Mouse (Mus musculus) urinary bladder, adult 2 months (tissue): ENCODE measurements at regions not wholly inside any gene's neighbourhood (a gene's known extent, or its start where the extent isn't known, plus 50 kb on each side); places are given as distances from the start of the nearest gene placed in this dataset.
"Not testable (repeated sequence)": the region's sequence is repeated elsewhere in the genome, so short reads cannot be mapped to it uniquely, and the experiment has no call there.

Experiments used
- DNase-seq: peaks from one replicate; pipeline ENCODE4 v3.0.0; 2022; ENCODE audit warnings: low spot score

DNA sequence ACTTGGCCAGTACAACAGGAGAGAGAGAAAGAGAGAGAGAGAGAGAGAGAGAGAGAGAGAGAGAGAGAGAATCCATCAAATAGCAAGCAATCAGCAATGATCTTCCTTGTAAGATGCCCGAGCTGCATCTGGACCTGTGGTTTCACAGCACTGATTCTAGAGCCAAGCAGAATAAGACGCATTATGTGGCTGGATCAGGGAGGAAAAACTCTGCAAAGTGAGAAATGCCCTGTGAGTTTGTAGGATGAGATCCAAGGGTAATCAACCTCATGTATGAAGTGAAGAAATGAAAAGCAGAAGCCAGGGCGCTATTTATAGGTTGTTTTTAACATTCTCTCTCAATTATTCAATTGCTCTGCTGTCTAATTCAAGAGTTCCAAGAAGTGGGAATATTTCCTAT lies 339.3 kb upstream of the Maf start:
- no peak for DNase-seq

DNA sequence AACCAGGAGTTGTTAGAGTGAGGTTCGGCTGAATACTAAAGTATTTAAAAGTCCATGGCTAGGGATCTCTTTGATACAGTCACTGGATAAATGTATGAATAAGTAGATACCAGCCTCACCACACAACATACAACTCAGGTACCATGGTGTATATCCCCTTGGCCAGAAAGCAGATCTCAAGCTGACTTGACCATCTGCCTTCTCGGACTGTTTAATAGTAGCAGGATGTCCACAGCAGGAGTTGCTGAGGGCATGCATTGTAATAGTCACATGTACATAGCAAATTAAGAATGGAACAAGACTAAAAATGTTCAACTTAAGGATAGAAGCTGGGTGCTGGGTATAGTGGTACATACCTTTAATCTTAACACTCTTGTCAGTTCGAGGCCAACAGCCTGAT lies 337.9 kb upstream of the Maf start:
- DNase-seq: no peak

DNA sequence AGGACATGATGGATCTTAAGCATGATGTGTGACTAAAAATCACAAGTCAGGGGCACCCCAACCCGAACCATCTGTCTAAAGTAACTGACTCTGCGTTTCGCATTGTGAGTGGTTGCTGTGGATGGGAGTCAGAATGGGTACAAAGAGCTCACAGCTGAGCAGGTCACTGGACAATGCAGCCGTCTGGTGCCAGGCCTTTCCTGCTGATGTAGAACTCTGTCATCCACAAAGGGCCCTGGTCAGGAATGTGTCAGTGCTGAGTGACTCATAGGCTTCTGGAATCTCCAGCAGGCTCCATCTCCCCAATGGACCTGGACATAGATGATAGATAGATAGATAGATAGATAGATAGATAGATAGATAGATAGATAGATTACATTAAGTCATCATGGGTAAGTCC lies 335.8 kb upstream of the Maf start:
- DNase-seq: no peak

DNA sequence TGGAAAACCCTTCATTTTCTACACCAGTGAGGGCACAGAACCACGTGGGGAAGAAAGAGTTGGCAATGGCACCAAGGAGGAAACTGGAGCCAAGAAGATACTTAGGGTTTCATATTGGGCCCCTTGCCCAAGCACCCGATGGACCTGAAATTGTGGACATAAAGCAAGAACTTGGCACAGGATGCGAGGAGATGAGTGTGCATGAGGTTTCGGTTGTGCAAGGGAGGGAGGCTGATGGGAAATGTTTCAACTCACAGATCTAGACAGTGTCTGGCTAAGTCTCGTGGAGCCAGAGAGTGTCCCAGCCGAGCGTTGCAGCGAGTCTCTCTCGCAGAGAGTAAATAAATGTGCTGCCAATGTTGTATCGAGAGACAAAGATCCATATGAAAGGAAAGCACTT lies 323.4 kb upstream of the Maf start:
- no peak for DNase-seq

DNA sequence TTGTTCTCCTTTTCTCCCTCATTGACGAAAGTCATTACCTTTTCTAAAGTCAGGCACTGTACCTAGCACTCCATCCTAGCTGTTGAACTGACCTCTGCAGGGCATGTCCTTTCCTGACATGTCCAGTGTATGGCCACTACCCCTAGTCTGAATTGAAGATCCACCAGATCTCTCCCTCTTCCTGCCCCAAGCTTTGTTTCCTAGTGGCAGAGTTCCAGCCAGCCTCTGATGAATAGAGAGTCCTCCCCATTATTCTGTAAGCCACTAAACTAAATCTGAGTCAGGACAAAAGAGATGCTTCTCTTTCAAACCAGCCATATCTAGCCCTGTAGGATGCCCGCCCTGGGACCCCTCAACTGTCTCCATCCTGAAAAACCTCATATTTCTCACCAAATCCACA lies 317.7 kb upstream of the Maf start:
- DNase-seq: no peak

DNA sequence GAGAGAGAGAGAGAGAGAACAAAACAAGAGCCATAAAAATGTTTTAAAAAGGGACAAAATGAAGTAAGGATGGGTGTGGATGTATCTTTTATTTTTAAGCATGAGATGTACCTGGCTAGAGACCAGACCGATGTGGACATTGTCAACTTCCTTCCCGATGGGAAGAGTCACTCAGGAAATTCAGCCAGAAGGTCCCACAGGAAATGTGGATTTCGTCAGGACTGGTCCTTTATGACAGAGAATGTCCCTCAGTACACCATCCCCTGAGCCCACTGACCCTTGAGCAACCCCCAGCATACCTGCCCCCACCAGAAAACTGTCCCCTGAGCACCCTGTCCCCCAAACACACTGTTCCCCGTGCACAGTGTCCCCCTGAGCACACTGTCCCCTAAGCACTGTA lies 317.2 kb upstream of the Maf start:
- DNase-seq: no peak

DNA sequence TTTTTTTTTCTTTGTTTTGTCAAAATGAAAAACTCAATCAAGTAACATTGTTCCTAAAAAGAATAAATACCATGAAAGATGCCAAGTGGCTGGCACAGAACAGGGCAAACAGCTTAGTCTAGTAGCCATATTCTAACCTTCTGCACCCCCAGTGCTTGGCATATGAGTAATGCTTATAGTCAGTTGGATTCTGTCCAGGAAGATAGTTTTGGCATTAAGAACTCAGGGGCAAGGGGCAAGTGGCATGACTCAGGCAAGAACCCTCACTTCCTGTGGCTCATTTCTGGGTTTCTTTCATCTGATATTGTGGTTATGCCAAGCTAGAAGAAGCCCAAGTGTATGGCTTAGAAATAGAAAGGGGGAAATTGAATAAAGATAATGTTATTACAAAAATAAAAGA lies 314.1 kb upstream of the Maf start:
- DNase-seq: no peak

DNA sequence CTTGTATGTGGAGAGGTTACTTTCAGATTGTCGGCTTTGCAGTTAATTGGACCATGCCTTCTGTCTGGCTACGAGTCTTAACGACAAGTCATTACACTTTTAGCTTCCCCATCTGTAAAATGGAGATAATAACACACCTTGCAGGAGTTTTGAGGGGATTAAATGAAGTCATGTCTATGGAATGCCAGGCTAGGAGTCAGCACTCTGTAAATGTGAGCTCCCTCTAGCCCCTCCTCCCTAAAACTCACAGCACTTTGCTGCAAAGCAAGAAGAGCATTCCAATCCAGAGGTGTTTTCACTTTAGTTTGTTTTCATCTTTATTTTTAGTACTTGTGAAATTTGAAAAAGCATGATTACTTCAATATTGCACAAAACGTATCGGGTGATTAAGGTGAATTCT lies 287.7 kb upstream of the Maf start:
- no peak for DNase-seq

DNA sequence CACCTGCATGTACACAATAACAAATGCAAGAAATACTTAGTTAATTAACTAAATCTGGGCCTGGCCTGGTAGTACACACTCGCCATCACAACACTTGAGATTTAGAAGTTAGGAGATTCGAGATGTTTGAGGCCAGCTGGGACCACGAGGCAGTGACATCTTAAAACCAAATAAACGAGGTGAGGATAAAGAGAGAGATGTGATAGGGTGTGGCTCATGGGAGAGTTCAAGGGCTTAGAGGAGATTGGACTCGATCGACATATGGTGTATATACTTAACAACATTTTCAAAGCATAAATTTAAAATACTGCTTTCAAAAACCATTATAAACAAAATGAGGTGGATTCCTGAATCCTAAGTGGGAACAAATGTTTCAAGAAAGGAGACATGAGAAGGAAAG lies 284.4 kb upstream of the Maf start:
- DNase-seq: no peak

DNA sequence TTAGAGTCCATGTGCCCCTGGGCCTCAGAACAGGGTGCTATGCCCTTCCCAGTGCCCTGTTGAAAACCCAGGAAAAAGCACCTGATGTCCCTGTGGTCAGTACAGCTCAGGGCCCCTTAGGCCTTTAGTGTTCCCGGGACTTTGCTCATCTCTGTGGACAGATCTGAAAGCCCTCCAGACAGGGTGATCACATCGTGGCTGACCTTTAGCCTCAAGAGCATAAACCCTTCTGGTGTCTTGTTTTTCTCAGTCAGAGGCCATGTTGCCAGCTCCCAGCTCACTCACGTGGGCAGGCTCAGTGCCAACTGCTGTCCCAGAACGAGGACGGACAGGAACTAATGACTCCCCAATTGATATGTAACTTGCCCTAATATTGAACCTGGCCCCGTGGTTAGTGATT lies 275.8 kb upstream of the Maf start:
- no peak for DNase-seq

DNA sequence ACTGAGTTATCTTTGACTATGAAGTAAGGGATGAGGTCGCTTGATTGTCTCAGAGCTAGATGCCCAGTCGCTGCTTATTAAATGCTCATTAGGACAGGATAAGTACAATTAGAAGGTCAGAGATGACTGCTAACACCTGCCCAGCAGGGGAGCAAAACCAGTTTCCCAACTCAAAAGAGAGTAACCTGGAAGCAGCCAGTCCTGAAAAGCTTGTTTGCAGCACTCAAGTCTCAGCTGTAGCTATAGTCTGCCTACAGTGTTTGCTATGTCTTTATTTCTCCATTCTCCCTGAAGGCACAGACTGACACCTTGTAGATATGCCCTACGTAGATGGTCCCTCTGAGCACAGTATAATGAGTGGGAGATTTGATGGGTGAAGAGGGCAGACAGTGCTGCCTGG lies 274.7 kb upstream of the Maf start:
- DNase-seq: no peak

DNA sequence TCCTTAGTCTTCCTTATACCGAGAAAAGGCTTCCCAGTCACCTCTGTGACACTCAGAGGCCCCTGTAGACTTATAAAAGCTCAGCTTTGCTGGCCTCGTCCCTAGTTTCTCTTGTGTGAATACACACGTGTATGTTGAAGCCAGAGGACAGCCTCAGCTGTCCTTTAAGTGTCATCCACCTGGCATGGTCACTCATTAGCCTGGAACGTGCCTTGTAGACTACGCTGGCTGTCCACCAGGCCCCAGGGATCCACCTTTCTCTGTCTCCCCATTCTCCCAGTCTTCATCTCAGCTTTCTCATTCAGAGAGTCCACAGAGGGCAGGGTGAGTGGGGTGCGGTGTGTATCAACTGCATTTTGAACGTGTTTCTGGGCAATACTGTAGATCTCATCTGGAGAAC lies 273.8 kb upstream of the Maf start:
- DNase-seq: no peak

DNA sequence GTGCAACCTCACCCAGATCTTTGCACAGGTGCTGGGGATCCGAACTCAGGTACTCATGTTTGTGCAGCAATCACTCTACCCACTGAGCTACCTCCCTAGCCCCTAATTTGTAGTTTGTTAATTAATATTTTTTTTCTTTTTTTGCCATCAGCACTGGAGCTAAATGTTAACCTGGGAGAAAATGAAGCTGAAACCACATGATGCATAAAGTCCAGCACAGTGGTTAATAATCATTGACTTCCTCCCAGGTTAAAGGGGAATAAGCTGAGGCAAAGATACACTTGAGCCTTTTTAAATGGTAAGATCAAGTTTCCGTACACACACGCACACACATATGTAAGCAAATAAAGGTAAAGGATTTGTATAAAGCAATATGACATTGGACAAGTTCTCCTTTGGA lies 273.0 kb upstream of the Maf start:
- DNase-seq: no peak

DNA sequence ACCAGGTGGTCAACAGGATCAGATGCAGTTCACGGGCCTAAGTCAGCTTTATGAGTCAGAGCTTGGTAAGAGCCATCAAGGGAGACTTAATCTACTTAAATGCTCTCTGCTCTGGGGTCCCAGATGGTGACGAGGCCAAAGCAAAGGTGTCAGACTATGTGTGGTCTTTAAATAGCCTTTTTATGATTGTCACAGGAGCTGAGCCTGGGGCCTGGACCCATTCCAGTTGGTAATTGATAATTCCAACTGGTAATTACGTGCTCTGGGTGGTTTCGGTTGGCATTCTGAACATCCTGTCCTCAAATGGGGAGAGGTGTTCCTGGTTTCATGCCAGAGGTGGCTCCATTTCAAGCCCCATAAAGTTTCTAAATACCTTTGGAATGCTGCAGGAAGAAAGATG lies 269.6 kb upstream of the Maf start:
- no peak for DNase-seq

DNA sequence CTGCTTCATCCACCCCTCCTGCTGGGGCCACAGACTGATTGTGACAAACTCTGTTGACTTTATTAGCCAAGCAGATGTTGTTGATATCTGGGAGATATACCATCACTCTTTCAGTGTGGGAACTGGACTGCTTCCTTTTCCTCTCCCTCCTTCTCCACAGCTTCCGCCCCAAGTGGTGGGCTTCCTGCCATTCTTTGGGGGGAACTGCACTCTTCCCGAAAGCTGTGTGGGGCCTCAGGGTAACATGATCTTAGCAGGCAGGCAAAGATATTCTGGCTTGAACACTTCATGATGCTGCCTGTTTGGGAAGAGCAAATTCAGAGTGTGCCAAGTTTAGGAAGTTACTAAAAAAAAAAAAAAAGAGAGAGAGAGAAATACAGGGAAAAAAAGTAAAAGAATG lies 267.1 kb upstream of the Maf start:
- DNase-seq: no peak

DNA sequence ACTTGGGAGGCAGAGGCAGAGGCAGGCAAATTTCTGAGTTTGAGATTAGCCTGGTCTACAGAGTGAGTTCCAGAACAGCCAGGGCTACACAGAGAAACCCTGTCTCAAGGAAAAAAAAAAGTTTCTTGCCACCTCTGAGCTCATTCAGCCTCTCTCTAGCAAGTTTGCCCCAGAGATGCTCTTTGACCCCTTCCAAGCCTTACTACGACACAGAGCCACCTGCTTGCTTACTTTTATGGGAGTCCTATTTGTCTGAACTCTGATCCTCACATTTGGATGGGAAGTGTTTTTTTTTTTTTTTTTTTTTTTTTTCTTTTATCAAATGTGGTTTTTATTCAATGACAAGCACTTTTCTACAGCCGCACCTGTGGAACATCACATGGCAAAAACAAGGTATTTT lies 263.8 kb upstream of the Maf start:
- not testable (repeated sequence) for DNase-seq

DNA sequence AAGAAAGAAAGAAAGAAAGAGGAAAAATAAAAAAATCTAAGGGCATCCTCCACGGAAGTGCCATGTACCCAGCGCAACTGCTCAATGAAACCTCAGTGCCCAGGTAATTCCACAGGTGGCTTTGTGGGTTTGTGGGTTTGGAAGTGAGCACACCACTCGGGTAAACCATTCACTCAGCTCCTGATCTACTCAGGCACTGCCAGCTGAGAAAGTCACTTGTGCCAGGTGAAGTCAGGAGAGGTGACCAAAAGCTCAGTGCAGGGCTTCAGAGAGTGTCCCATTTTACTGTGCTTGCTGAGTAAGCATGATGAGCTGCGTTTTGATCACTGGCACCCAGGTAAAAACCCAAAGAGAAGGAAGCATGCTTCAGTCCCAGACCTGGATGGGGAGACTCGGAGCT lies 260.5 kb upstream of the Maf start:
- DNase-seq: no peak

DNA sequence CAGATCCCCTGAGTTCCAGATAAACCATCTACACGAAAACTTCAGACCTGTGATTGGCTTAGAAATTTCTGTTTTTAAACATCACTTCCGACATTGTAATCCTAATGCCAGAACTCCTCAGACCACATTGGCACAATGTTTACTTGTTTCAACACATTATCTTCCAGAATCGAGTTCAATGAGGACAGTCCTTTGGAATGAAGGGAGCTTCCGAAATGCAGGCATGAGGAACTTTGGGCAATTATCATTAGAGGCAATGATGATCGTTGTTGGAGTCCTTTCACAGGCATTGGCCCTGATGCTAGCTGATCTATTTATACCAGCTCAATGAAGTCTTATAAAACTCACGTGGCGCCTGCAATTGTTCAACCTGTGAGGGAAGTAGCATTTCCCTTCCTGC lies 258.4 kb upstream of the Maf start:
- DNase-seq: no peak

DNA sequence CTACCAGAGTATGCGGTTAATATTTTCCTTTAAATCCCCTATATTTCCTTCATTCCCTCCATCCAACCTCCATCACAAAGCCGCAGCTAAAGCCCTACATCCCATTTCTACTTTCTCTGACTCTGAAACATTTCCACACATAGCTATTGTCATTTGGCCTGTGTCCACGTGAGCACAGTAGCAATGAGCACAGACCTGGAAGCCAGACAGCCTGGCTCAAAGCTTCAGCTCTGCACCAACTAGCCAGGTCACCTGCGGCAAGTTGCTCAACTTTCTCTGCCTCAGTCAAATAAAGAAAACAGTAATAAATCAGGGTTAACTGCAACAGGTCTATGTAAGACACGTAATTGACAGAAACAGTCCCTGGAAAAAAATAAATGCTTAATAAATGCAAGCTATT lies 247.8 kb upstream of the Maf start:
- DNase-seq: no peak

DNA sequence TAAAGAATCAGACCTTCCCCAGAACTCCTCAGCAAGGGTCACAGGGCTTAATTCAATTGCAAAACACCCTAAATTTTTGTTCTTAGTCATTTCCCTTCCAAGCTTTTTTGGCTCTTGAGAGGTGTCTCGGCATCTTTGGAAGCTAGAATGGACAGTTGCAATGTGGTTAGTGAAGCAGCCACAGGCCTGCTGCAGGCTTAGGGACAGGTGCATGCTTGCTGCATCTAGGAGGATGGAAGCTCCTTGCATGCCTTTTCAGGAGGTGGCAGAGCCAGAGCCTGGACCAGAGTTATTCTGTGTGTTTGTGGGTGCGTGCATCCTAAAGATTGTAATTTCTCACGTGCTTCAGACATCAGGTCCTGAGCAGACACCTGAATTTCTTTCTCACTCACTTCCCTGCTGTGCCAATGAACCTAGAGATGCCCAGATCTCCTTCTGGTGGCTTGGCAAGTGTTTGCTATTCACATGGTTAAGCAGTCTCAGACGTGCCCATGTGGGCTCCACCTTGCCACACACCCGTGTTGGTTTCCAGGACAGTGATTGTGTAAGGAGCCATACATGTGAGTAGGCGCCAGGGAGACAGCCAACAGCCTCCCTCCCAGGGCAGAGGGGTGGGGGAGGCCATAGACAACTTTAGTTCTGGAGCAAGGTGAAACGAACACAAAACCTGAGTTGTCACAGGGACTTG lies 246.3 kb upstream of the Maf start:
- no peak for DNase-seq

DNA sequence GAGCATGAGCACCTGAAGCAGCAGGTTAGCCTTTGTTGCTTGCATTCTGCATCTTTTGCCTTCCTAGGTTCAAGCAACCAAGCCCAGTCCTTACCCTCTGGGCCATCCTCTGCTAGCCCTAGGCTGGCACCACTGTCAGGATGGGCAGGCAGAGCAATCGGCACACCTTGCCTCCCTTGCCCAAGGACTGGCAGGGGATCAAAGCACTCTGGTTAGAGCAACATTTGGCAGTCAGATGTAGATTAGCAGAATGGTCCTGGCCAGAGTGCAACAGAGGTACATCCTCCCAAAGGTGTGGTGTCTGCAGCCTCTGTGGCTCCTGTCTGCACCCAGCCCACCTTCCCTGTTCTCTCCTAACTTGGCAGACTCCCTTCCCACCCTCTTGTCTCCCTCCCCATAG lies 244.9 kb upstream of the Maf start:
- DNase-seq: no peak

DNA sequence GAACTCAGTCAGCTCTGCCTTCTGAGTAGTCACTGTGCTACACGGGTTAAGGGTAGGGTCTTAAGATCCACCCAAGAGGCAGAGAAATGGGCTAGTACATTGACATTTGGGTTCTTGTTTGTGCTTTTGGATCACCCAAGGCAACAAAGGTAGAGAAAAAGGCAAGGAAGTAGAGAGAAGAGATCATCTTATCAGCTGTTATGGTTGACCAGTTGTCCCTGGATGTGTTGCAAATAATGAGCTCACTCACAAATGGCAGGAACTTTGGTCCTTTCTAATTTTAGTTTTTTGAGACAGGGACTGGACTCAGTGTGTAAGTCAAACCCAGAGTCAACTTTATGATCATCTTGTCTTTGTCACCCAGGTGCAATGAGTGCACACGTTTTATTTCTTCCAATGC lies 241.3 kb upstream of the Maf start:
- no peak for DNase-seq

DNA sequence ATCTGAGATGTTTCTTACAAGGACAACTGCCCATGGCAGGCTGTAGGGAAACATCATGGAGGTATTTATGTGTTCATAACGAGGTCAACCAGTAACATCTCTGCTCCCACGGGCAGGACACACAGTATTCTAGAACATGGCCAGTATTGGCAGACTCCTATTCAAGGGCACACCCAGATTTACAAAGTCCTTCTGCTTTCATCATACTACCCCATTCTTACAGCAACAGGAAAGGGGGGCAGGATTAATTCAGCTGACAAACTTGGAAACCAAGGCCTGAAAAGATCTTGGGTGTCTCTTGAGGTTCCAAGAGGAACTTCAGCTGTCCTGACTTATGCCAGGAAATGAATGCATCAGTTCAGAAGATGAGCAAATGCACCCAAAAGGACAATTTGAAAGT lies 240.4 kb upstream of the Maf start:
- DNase-seq: no peak

DNA sequence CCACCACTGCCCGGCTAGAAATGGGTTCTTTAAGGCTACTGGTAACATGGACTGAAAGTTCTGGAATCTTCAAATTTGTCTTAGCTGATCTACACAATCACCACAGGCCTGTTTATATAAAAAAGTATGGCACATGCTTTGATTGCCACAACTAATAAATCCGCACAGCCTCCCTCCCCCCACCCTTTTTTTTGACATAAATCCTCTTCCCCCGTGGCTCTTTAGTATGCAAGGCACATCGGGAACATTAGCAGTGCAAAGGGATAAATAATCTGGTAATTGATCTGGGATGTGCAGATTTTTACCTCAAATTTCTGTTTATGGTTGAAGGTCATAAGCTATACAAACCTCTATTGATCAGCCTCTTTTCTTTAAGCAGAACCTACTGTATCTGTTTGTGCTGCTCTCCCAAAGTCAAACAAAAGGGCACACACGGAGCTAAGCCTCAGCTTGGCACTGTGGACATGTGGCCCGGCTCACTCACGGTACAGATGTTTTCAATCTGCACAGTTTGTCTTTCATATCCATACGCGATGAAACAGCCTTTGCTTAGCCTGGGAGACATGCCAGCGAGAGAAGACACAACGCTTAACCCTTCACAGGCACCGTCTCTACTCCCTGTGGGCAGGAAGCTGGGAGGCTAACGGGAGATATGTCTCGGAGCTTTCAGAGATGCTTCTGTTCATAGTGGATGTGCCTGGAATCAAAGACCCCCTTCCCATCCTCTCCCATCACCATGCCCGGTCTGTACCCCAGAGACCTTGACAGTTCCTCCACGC lies 235.3 kb upstream of the Maf start:
- no peak for DNase-seq
